Mouse (Mus musculus): Measurements from ENCODE around the gene Zfp2. TPM values are rescaled to one million over a fixed set of nuclear protein-coding genes. Genes with fewer than 3 reads are reported as not detected.

The Zfp2 gene
- polyA plus RNA-seq, 1 experiment from 2014 or later, result 10.8 TPM

GRCm38 (mm10) chr11:50939621-50940366, 23.8 kb upstream of the Zfp2 start:
- Histone ChIP-seq H3K9me3 (replicated peaks; ENCODE audit: low read length) (no peaks in the 10 kb centered on the region), H3K4me1 (replicated peaks; ENCODE audit: insufficient read depth, low read length) (no peaks in the 10 kb centered on the region), H3K36me3 (ENCODE audit: insufficient read depth, low read length) (no peaks in the 10 kb centered on the region), H3K4me3 (replicated peaks; ENCODE audit: low read depth, low read length) (no peak overlapping the region), H3K9ac (ENCODE audit: low read depth, low read length) (no peak overlapping the region), H3K27me3 (ENCODE audit: insufficient read depth, low read length) (no peaks in the 10 kb centered on the region), H3K4me2 (ENCODE audit: low read length) (no peak overlapping the region), H3K27ac (no peak overlapping the region)
- DNase-seq (ENCODE audit: low spot score) (peak; percentile 93), ATAC-seq (replicated peaks; ENCODE audit: low FRiP score, low read depth) (peak; percentile 59; the same call in 1 of the 2 replicates)
- peak; percentile 99 for TF ChIP-seq CTCF (IDR thresholded peaks at IDR 0.05; ENCODE audit: low read depth)
- 32% methylated on average over 14 of the region's 14 CpGs for WGBS

- no peaks in the 10 kb centered on the region for H3K36me3 ChIP-seq (ENCODE audit: insufficient read depth, low read length)
- no peak overlapping the region for H3K27ac ChIP-seq
- no peaks in the 10 kb centered on the region for H3K9me3 ChIP-seq (replicated peaks; ENCODE audit: low read length)
- 73% methylated on average over 8 of the region's 8 CpGs for WGBS
- TF ChIP-seq CTCF (IDR thresholded peaks at IDR 0.05; ENCODE audit: low read depth), result no peak
- no peak overlapping the region for H3K4me3 ChIP-seq (replicated peaks; ENCODE audit: low read depth, low read length)
- no peak for ATAC-seq (replicated peaks; ENCODE audit: low FRiP score, low read depth)
- no peaks in the 10 kb centered on the region for H3K4me1 ChIP-seq (replicated peaks; ENCODE audit: insufficient read depth, low read length)
- H3K4me2 ChIP-seq (ENCODE audit: low read length), result no peak overlapping the region
- H3K27me3 ChIP-seq (ENCODE audit: insufficient read depth, low read length), result no peaks in the 10 kb centered on the region
- no peak overlapping the region for H3K9ac ChIP-seq (ENCODE audit: low read depth, low read length)
- DNase-seq (ENCODE audit: low spot score), result no peak
Observed at GRCm38 (mm10) chr11:50938435-50938834, 22.5 kb upstream of the Zfp2 start.

- 72% methylated on average over 1 of the region's 1 CpGs for WGBS
- Histone ChIP-seq H3K9ac (ENCODE audit: low read depth, low read length) (no peak overlapping the region), H3K36me3 (ENCODE audit: insufficient read depth, low read length) (no peaks in the 10 kb centered on the region), H3K27me3 (ENCODE audit: insufficient read depth, low read length) (no peaks in the 10 kb centered on the region), H3K27ac (no peak overlapping the region), H3K4me2 (ENCODE audit: low read length) (no peak overlapping the region), H3K4me1 (replicated peaks; ENCODE audit: insufficient read depth, low read length) (no peaks in the 10 kb centered on the region), H3K4me3 (replicated peaks; ENCODE audit: low read depth, low read length) (no peak overlapping the region), H3K9me3 (replicated peaks; ENCODE audit: low read length) (no peaks in the 10 kb centered on the region)
- ATAC-seq (replicated peaks; ENCODE audit: low FRiP score, low read depth) (no peak), DNase-seq (ENCODE audit: low spot score) (no peak)
- no peak for TF ChIP-seq CTCF (IDR thresholded peaks at IDR 0.05; ENCODE audit: low read depth)
Observed at GRCm38 (mm10) chr11:50932040-50932439, 16.1 kb upstream of the Zfp2 start.

- DNase-seq (ENCODE audit: low spot score) (peak; percentile 92), ATAC-seq (replicated peaks; ENCODE audit: low FRiP score, low read depth) (peak; percentile 89)
- Histone ChIP-seq H3K9ac (ENCODE audit: low read depth, low read length) (peak within 1 kb of the TSS; percentile 57), H3K9me3 (replicated peaks; ENCODE audit: low read length) (no peaks in the 10 kb centered on the region), H3K27me3 (ENCODE audit: insufficient read depth, low read length) (no peaks in the 10 kb centered on the region), H3K36me3 (ENCODE audit: insufficient read depth, low read length) (no peaks in the 10 kb centered on the region), H3K4me2 (ENCODE audit: low read length) (peak within 1 kb of the TSS; percentile 96), H3K4me3 (replicated peaks; ENCODE audit: low read depth, low read length) (peak within 1 kb of the TSS; percentile 72), H3K4me1 (replicated peaks; ENCODE audit: insufficient read depth, low read length) (no peaks in the 10 kb centered on the region), H3K27ac (peak within 1 kb of the TSS; percentile 42)
- TF ChIP-seq CTCF (IDR thresholded peaks at IDR 0.05; ENCODE audit: low read depth), result no peak
- WGBS, result 1% methylated on average over 18 of the region's 18 CpGs
Observed at GRCm38 (mm10) chr11:50931451-50931866, 15.5 kb upstream of the Zfp2 start, which contains the start of gene Zfp354b. Gene Zfp354b (minus strand): TSS chr11:50931633.

GRCm38 (mm10) chr11:50931021-50931420, 15.1 kb upstream of the Zfp2 start:
- Histone ChIP-seq H3K36me3 (ENCODE audit: insufficient read depth, low read length) (no peaks in the 10 kb centered on the region), H3K4me2 (ENCODE audit: low read length) (peak overlapping the region; percentile 96), H3K27me3 (ENCODE audit: insufficient read depth, low read length) (no peaks in the 10 kb centered on the region), H3K9ac (ENCODE audit: low read depth, low read length) (peak overlapping the region; percentile 57), H3K9me3 (replicated peaks; ENCODE audit: low read length) (no peaks in the 10 kb centered on the region), H3K27ac (peak overlapping the region; percentile 42), H3K4me3 (replicated peaks; ENCODE audit: low read depth, low read length) (peak overlapping the region; percentile 72), H3K4me1 (replicated peaks; ENCODE audit: insufficient read depth, low read length) (no peaks in the 10 kb centered on the region)
- peak; percentile 62 for ATAC-seq (replicated peaks; ENCODE audit: low FRiP score, low read depth)
- peak; percentile 34 for DNase-seq (ENCODE audit: low spot score)
- TF ChIP-seq CTCF (IDR thresholded peaks at IDR 0.05; ENCODE audit: low read depth), result no peak
- under 1% methylated on average over 16 of the region's 16 CpGs for WGBS

GRCm38 (mm10) chr11:50930469-50931014, 14.6 kb upstream of the Zfp2 start:
- Histone ChIP-seq H3K4me3 (replicated peaks; ENCODE audit: low read depth, low read length) (peak overlapping the region; percentile 72), H3K9ac (ENCODE audit: low read depth, low read length) (peak overlapping the region; percentile 57), H3K27ac (no peak overlapping the region), H3K36me3 (ENCODE audit: insufficient read depth, low read length) (no peaks in the 10 kb centered on the region), H3K4me1 (replicated peaks; ENCODE audit: insufficient read depth, low read length) (no peaks in the 10 kb centered on the region), H3K27me3 (ENCODE audit: insufficient read depth, low read length) (no peaks in the 10 kb centered on the region), H3K4me2 (ENCODE audit: low read length) (peak overlapping the region; percentile 96), H3K9me3 (replicated peaks; ENCODE audit: low read length) (no peaks in the 10 kb centered on the region)
- DNase-seq (ENCODE audit: low spot score), result peak; percentile 8
- no peak for TF ChIP-seq CTCF (IDR thresholded peaks at IDR 0.05; ENCODE audit: low read depth)
- no peak for ATAC-seq (replicated peaks; ENCODE audit: low FRiP score, low read depth)
- 13% methylated on average over 14 of the region's 14 CpGs for WGBS

Data from kidney, postnatal 0 days (tissue).